Mouse (Mus musculus) ES-E14 (cell line): Measurements from ENCODE around the gene Slc25a36. TPM values are rescaled to one million over a fixed set of nuclear protein-coding genes. Genes with fewer than 3 reads are reported as not detected.

ENCODE experiments used
- DNase-seq: peaks from one replicate; pipeline ENCODE4 v3.0.0-alpha.2; 2013; ENCODE audit warnings: low read depth, low spot score
- H3K27ac ChIP-seq: 2 replicates; pipeline ENCODE4 v1.5.1; 2012; ENCODE audit warnings: low read depth, mild to moderate bottlenecking, low read length, moderate library complexity, mixed read lengths; ENCODE audit not compliant: poor library complexity, insufficient read depth, severe bottlenecking
- H3K36me3 ChIP-seq: 2 replicates; pipeline ENCODE4 v1.6.1; 2012; ENCODE audit warnings: mild to moderate bottlenecking, low read length, moderate library complexity, mixed read lengths; ENCODE audit not compliant: control insufficient read depth, poor library complexity, insufficient read depth, severe bottlenecking
- H3K4me1 ChIP-seq, 2 experiments: fragments of 150-350 bp in 1 of 2; sonication (generic) in 1 of 2; 2 replicates each; pipeline ENCODE4 v1.6.1; 2012; ENCODE audit warnings: low read length in 2 of 2, mild to moderate bottlenecking in 1 of 2, mixed read lengths in 1 of 2; ENCODE audit not compliant: control insufficient read depth in 2 of 2, insufficient read depth in 2 of 2, poor library complexity in 1 of 2
- H3K4me3 ChIP-seq, 2 experiments: fragments of 150-350 bp in 1 of 2; sonication (generic) in 1 of 2; 2 replicates each; pipeline ENCODE4 v1.5.1; 2012; ENCODE audit warnings: low read length in 2 of 2, low read depth in 1 of 2, mild to moderate bottlenecking in 1 of 2, mixed read lengths in 1 of 2; ENCODE audit not compliant: insufficient read depth in 1 of 2, poor library complexity in 1 of 2, severe bottlenecking in 1 of 2
- H3K9ac ChIP-seq: 2 replicates; pipeline ENCODE4 v1.6.1; 2012; ENCODE audit warnings: low read depth, mild to moderate bottlenecking, low read length, mixed read lengths; ENCODE audit not compliant: poor library complexity, insufficient read depth, severe bottlenecking
- H3K9me3 ChIP-seq: fragments of 150-350 bp; sonication (generic); 2 replicates; pipeline ENCODE4 v1.6.1; 2012; ENCODE audit warnings: low read depth, mild to moderate bottlenecking, low read length; ENCODE audit not compliant: control insufficient read depth, insufficient read depth
- CHD2 ChIP-seq: IDR thresholded peaks from 2 replicates; pipeline ENCODE4 v1.6.1; 2014; ENCODE audit warnings: mild to moderate bottlenecking, low read depth, low read length, inconsistent platforms
- HCFC1 ChIP-seq: IDR thresholded peaks from 2 replicates; pipeline ENCODE4 v1.6.1; 2012; ENCODE audit warnings: low read length, inconsistent platforms, borderline replicate concordance; ENCODE audit not compliant: insufficient read depth
- MAFK ChIP-seq: IDR thresholded peaks from 2 replicates; pipeline ENCODE4 v1.6.1; 2014; ENCODE audit warnings: mild to moderate bottlenecking, low read depth, low read length, inconsistent platforms; ENCODE audit not compliant: insufficient read depth
- ZC3H11A ChIP-seq: IDR thresholded peaks from 2 replicates; pipeline ENCODE4 v1.6.1; 2012; ENCODE audit warnings: low read depth, mild to moderate bottlenecking, inconsistent platforms, low read length, borderline replicate concordance
- ZNF384 ChIP-seq: IDR thresholded peaks from 2 replicates; pipeline ENCODE4 v1.6.1; 2012; ENCODE audit warnings: low read depth, low read length, inconsistent platforms
- in situ Hi-C, 2 experiments: fragments of 600-800 bp; cut with MboI; formaldehyde crosslinking; loops; one replicate each; pipeline ENCODE4 v1.15.1; 2025; ENCODE audit warnings: low sequenced_read_pairs in 2 of 2, inconsistent platforms in 1 of 2; ENCODE audit not compliant: unreplicated experiment in 2 of 2
- total RNA-seq: library from RNA; depleted of rRNA; stranded (reverse); fragments of 300-350 nt; gene quantifications from 2 replicates; pipeline ENCODE4 v1.2.3, GENCODE M21; 2012

Slc25a36 gene
- total RNA-seq, 1 experiment = 142 TPM

DNA sequence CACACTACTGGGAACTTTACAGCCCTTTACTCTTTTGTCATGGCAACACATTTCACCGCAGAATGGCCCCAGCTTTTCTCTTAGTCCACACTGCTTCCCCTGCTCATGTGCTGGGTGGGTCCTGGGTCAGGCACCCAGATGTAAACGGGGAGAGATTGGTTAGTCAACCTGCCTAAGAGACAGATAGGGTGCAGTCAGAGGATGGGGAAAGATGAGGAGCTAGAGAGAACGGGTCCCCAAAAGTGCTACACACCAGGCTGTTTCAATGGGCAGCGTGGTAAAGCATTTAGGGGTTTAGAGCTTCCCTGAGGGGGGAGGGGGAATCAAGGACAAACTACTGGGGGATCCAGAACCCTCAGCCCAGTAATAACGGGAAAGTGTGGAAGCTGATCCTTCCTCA lies 45.7 kb downstream of the Slc25a36 start:
- in situ Hi-C loops = loop anchor here (5.0 to 10.0 kb wide), 2 partner anchors 150 to 153 kb away; no protein-coding TSS in a partner anchor
- TF ChIP-seq HCFC1 (no peak), ZNF384 (no peak), CHD2 (no peak), ZC3H11A (no peak), MAFK (no peak)
- no peak for DNase-seq
- H3K9ac ChIP-seq = no peak overlapping the region
- H3K9me3 ChIP-seq = no peaks in the 10 kb centered on the region
- no peak overlapping the region for H3K27ac ChIP-seq
- H3K4me1 ChIP-seq = no peaks in the 10 kb centered on the region; a peak in 1 of 4 replicates
- no peak overlapping the region for H3K4me3 ChIP-seq
- peaks cover 4% of the 10 kb centered on the region for H3K36me3 ChIP-seq

DNA sequence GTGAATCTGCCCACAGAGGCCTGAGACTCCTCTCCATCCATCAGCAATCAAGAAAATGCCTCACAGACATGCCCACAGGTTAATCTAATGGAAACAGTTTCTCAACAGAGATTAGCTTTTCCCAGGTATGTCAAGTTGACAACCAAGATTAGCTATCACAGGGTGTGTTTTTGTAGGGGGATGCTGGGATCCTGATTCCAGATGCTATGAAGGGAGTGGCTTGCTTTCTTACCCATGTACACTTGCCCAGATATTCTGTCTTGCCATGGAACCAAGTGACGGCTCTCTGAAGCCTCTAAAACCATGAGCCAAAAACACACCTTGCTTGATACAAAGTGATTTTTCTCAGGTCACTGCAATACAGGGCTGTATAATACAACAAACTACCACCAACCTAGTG lies 46.8 kb downstream of the Slc25a36 start:
- no peak for DNase-seq
- TF ChIP-seq ZC3H11A = no peak
- TF ChIP-seq HCFC1 = no peak
- no peak for TF ChIP-seq MAFK
- TF ChIP-seq CHD2 = no peak
- no peak for TF ChIP-seq ZNF384
- no peaks in the 10 kb centered on the region; a peak in 1 of 4 replicates for H3K4me1 ChIP-seq
- no peaks in the 10 kb centered on the region for H3K9me3 ChIP-seq
- in situ Hi-C loops = loop anchor here in 1 of 2 experiments (10.0 kb wide), 1 partner anchor 149 kb away; no protein-coding TSS in a partner anchor
- H3K36me3 ChIP-seq = peaks cover 4% of the 10 kb centered on the region
- H3K9ac ChIP-seq = no peak overlapping the region
- H3K4me3 ChIP-seq = no peak overlapping the region
- H3K27ac ChIP-seq = no peak overlapping the region

- in situ Hi-C loops = loop anchor here in 1 of 2 experiments (10.0 kb wide), 1 partner anchor 147 kb away; no protein-coding TSS in a partner anchor
- Histone ChIP-seq H3K4me1 (peaks cover 0 to 2% of the 10 kb centered on the region in 2 experiments; a peak in 2 of 4 replicates), H3K9me3 (no peaks in the 10 kb centered on the region), H3K36me3 (peaks cover 2% of the 10 kb centered on the region), H3K27ac (no peak overlapping the region), H3K4me3 (no peak overlapping the region), H3K9ac (no peak overlapping the region)
- no peak for DNase-seq
- TF ChIP-seq ZC3H11A (no peak), MAFK (no peak), CHD2 (no peak), HCFC1 (no peak), ZNF384 (no peak)
Observed at GRCm38 (mm10) chr9:97061696-97062095, 49.3 kb downstream of the Slc25a36 start.

- H3K4me3 ChIP-seq = peak overlapping the region in 1 of 2 experiments; percentile 2; a peak in 2 of 4 replicates
- in situ Hi-C loops = no loop called here
- no peaks in the 10 kb centered on the region for H3K36me3 ChIP-seq
- TF ChIP-seq HCFC1 (no peak), ZNF384 (peak; percentile 83)
- peaks cover 0 to 2% of the 10 kb centered on the region in 2 experiments; a peak in 1 of 4 replicates for H3K4me1 ChIP-seq
- H3K9me3 ChIP-seq = no peaks in the 10 kb centered on the region
- no peak overlapping the region for H3K27ac ChIP-seq
- DNase-seq = no peak
- peak overlapping the region; percentile 35; the same call in 1 of the 2 replicates for H3K9ac ChIP-seq
Observed at GRCm38 (mm10) chr9:97056541-97057338, 54.2 kb downstream of the Slc25a36 start.
